Comparison of ENCODE assay signal across 14 mouse cellular contexts in genomic region chr5:107793927-107794326, GRCm38 (mm10). TPM values are rescaled to one million over a fixed set of nuclear protein-coding genes. Genes with fewer than 3 reads are reported as not detected.
DNase-seq lines count a peak whose midpoint lies in the region; ATAC-seq and TF ChIP-seq lines count a peak whose summit lies in the region.
"Had no signal": no experiment of that assay in that cellular context is flagged by ENCODE, and none has a peak within 500 bp of the region (broad histone marks: within the 10 kb centered on the region; RNA-seq: fewer than 3 reads in every experiment).

No protein-coding gene starts in this region.

- no peak for DNase-seq in heart, adult 8-10 months (ENCODE audit: low spot score)
- DNase-seq in thymus, adult 2 months, result peak; percentile 41
- no peak for DNase-seq in thymus, adult 18-20 months
- DNase-seq in embryo, embryonic 10.5 days (ENCODE audit: low spot score), result peak; percentile 35
- DNase-seq in adrenal gland, postnatal 10 days, result no peak
- no peak for DNase-seq in heart, adult 9 months (ENCODE audit: low spot score in 2 of 2)
- DNase-seq in right cerebral cortex, postnatal 4 days, result no peak
- DNase-seq: cerebellum, adult 11-12 months; layer of hippocampus, adult 9-11 months had no signal

- no peak for TF ChIP-seq POLR2A in thymus, adult 2 months (IDR thresholded peaks at IDR 0.05; ENCODE audit: control insufficient read depth, extremely low read depth, insufficient read depth, low read length, poor library complexity)

- peaks cover 9% of the 10 kb centered on the region for H3K4me1 ChIP-seq in heart, embryonic 16.5 days (ENCODE audit: control insufficient read depth, insufficient read depth, low read length)
- no peaks in the 10 kb centered on the region for H3K4me1 ChIP-seq in thymus, adult 2 months (replicated peaks; ENCODE audit: control insufficient read depth, insufficient read depth, low read length)
- H3K4me1 ChIP-seq: neural tube, embryonic 15.5 days had no signal

- no peak overlapping the region for H3K4me2 ChIP-seq in heart, embryonic 16.5 days (ENCODE audit: low read depth, low read length)
- H3K4me2 ChIP-seq: neural tube, embryonic 15.5 days had no signal

- H3K9ac ChIP-seq in heart, embryonic 16.5 days (ENCODE audit: low read length), result no peak overlapping the region
- H3K9ac ChIP-seq: neural tube, embryonic 15.5 days had no signal

- ATAC-seq in heart, embryonic 16.5 days (replicated peaks; ENCODE audit: extremely low read depth, insufficient read depth, low FRiP score), result peak; percentile 54; the same call in 1 of the 2 replicates

- TF ChIP-seq CTCF in thymus, adult 2 months (IDR thresholded peaks at IDR 0.05; ENCODE audit: borderline replicate concordance, control insufficient read depth, extremely low read depth, insufficient read depth, low read length, poor library complexity), result no peak

- H3K9me3 ChIP-seq in heart, embryonic 16.5 days (replicated peaks; ENCODE audit: control insufficient read depth, low read length), result no peaks in the 10 kb centered on the region
- H3K9me3 ChIP-seq: forebrain, embryonic 10.5 days; neural tube, embryonic 15.5 days had no signal

- no peak overlapping the region for H3K4me3 ChIP-seq in heart, embryonic 16.5 days (ENCODE audit: low read length)
- H3K4me3 ChIP-seq in thymus, adult 2 months (ENCODE audit: control insufficient read depth, insufficient read depth, low read length), result no peak overlapping the region
- H3K4me3 ChIP-seq: forebrain, embryonic 10.5 days; neural tube, embryonic 15.5 days had no signal

- WGBS in heart, embryonic 16.5 days, result 15% methylated on average over 2 of the region's 2 CpGs
- WGBS in thymus, adult 2 months, result 46% methylated on average over 2 of the region's 2 CpGs

- H3K36me3 ChIP-seq in heart, embryonic 16.5 days (ENCODE audit: control insufficient read depth, insufficient read depth), result peaks cover 13% of the 10 kb centered on the region; the same call in 1 of the 2 replicates
- H3K36me3 ChIP-seq in thymus, adult 2 months (ENCODE audit: control insufficient read depth, insufficient read depth, low read length), result no peaks in the 10 kb centered on the region

- H3K27me3 ChIP-seq in heart, embryonic 16.5 days (ENCODE audit: control insufficient read depth, insufficient read depth, low read length), result no peaks in the 10 kb centered on the region
- no peaks in the 10 kb centered on the region for H3K27me3 ChIP-seq in thymus, adult 2 months (ENCODE audit: control insufficient read depth, insufficient read depth, low read length)
- H3K27me3 ChIP-seq: neural tube, embryonic 15.5 days had no signal

- no peak overlapping the region for H3K27ac ChIP-seq in heart, embryonic 16.5 days (ENCODE audit: low read length)
- H3K27ac ChIP-seq in thymus, adult 2 months (ENCODE audit: control insufficient read depth, insufficient read depth, low read length), result no peak overlapping the region
- H3K27ac ChIP-seq: forebrain, embryonic 10.5 days; macrophage; neural tube, embryonic 15.5 days had no signal

RNA-seq across cellular contexts. Expression of gene Ube2d2b, which starts 36.0 kb away (rescaled TPM):
- polyA plus RNA-seq in heart, embryonic 16.5 days (2015; fragmentation: Nextera tagmentation; extraction: Ambion mirVana), result 0.14 and 0.35 TPM in 2 replicates
- not detected for total RNA-seq in heart, adult 8-10 months (2022)
- 0.11 TPM in 1 of 2 replicates, not detected in the other for polyA plus RNA-seq in thymus, adult 2 months (2012; rRNA removed)
- not detected for total RNA-seq in adrenal gland, postnatal 10 days (2021)
- total RNA-seq: hematopoietic stem cell, adult 5-6 weeks had no signal
- polyA plus RNA-seq: macrophage had no signal

Comparison
In these comparisons a context has a peak if more than half of its experiments do, and no peak if none do; other contexts are left out.
1. DNase-seq: peak in thymus, adult 2 months (single experiment) and embryo, embryonic 10.5 days (single experiment); none in heart, adult 8-10 months (single experiment), thymus, adult 18-20 months (0 of 2), adrenal gland, postnatal 10 days (single experiment), heart, adult 9 months (0 of 2) and right cerebral cortex, postnatal 4 days (single experiment).